Mouse (Mus musculus): ENCODE data around the gene Gdpd5.

Gene Gdpd5

DNA sequence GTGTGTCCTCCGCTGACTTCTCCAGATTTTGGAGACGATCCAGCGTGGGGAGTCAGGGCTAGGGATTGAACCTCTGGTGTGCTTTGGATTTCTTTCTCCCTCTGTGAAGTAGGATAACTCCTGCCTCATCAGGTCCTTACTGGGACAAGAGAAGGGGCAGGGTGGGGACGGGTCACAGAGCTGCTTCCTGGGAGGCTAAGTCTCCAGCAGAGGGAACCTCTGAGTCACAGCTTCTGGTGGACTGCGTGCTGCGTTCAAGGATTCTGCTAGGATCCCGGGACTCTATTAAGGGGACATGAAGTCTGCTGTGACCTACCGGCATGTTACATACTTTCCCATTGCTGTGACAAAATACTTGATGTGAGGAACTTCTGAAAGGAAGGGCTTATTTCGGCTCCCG, 57.7 kb downstream of the Gdpd5 start:
- no peak for DNase-seq (ENCODE audit: extremely low spot score, low read depth, low spot score)

DNA sequence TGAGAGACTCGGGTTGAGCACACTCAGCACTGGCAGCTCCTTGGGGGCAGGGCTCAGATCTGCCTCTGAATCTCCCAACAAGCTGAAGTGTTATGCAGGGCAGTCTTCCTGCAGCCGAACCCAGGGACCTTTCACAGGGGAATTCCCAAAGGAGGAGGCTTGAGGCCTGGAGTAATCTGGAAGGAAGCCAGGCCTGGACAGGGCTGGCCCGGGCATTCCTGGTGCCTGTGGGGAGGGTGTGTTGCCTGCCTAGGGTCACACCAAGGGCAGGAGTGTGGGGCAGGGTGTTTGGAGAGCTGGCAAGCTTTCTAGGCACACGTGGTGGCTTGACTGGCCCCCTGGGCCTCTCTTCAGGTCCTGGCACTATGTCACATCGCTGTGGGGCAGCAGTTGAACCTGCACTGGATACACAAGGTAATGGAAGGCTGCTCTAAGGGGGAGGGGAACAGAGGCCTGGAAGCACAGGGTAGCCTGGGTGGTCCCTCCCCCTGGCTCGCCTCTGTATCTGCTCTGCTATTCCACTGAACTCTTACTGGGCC, 60.4 kb downstream of the Gdpd5 start:
- DNase-seq (ENCODE audit: extremely low spot score, low read depth, low spot score) = no peak

DNA sequence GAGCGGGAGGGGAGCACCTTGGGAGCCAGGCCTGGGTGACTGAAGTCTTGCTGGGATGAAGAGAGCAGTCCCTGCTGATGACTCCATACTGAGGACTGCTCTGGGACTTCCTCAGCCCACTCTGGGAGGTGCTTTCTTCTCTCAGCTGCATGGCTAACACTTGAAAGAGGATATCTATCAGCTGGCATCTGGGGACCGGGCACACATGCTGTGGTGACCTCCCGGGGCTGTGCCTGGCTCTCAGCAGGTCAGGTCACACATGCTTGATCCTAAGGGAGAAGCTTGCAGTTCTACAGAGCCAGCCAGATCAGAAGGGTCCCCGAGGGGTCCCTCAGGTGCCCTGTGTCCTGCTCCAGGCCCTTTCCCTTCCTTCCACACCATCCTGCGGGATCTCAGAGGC, 62.0 kb downstream of the Gdpd5 start:
- no peak for DNase-seq (ENCODE audit: extremely low spot score, low read depth, low spot score)

DNA sequence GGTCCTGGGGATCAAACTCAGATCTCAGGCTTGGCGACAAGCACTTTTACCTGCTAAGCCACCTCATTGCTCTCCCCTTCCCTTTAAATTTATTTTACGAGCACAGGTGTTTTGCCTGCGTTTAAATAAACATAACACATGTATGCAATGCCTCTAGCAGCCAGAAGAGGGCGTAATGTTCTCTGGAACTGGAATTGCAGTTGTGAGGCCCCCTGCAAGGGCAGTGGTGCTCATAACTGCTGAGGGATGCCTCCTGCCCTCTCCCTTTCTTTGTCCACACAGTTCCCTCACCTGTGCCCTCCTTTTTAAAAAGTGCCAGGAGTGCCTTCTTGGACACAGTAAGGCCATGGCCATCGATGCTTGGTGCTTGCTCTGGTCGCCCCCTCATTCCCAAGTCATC, 62.8 kb downstream of the Gdpd5 start:
- no peak for DNase-seq (ENCODE audit: extremely low spot score, low read depth, low spot score)

DNA sequence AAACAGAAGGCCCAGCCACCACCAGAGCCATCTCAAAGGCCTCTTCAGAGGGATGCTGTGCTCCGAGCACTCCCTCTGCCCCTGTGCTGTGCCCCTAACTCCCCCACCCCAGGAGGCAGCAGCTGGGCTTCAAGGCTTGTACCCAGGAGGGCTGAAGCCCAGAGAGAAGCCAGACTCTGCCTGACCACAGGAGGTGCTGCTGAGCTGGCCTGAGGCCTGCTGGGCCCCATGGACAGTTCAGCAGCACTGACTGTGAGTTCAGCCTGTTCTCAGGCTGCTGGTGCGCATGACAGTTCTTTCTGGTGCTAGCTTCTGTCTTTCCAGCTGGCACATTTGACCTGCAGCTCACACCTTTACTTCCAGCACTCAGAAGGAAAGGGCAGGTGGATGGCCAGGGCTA, 64.6 kb downstream of the Gdpd5 start:
- DNase-seq (ENCODE audit: extremely low spot score, low read depth, low spot score) = no peak

DNA sequence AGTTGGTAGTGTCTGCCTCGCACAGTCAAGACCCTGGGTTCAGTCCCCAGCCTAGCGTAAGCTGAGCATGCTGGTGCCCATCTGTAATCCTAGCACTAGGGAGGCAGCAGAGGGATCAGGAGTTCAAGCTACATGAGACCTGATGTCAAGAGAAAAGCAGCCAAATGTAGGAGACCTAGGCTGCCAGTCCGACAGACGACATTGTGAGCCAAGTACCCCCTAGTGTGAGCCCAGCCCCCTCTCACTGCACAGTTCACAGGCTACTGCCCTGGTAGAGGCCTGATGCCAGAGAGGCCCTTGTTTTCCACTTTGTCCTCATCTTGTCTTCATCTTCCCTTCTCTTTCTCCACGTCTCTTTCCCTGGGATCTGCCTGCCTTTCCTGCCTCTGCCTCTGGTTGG, 66.1 kb downstream of the Gdpd5 start:
- no peak for DNase-seq (ENCODE audit: extremely low spot score, low read depth, low spot score)

DNA sequence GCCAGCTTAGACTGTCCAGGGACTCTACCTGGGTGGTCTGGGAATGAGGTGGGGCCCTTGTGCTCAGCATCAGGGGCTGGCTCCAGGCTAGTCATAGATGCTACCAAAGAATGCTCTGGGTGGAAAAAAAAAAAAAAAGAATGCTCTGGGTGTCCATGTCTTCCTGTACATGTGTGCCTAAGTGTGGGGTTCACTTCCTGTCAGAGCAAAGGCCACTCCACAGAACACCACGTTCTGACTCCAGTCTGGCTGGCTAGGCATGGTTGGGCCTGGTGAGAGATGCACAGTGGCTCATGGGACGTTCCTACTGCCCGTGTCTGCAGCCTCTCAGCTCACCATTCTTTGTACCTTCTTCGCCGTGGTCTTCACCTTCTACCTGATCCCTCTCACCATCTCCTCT, 67.4 kb downstream of the Gdpd5 start:
- no peak for DNase-seq (ENCODE audit: extremely low spot score, low read depth, low spot score)

DNA sequence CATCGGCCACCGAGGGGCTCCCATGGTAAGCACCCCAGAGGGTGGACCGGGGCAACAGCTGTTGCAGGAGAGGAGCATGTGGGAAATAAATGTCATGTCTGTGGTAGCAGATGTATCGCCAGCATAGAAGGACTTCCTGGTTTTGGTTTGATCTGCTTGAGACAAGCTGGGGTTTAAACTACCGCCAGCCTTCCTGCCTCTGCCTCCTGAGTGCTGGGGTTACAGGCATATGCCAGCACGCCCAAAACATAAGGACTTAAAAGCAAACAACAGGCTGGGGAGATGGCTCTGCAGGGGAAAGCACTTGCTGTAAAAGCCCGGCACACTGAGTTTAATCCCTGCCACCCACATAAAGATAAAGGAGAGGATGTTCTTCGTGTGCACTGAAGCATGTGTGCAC, 67.8 kb downstream of the Gdpd5 start:
- DNase-seq (ENCODE audit: extremely low spot score, low read depth, low spot score) = no peak

DNA sequence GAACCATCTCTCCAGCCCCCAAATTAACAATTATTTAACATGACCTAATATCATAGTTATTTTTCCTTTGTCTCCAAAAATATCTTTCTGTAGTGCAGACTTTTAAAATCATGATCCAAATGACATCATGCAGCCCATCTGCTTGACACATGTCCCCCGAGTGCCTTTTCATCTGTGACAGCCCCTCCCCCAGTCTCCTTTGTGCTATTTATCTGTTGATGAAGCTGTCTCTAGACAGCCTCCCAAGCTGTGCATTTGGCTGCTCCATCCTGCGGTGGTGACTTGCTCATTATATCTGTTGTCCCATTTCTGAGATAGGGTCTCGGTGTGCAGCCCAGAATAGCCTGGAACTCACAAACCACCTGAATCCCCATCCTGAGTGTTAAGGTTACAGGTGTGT, 68.5 kb downstream of the Gdpd5 start:
- no peak for DNase-seq (ENCODE audit: extremely low spot score, low read depth, low spot score)

DNA sequence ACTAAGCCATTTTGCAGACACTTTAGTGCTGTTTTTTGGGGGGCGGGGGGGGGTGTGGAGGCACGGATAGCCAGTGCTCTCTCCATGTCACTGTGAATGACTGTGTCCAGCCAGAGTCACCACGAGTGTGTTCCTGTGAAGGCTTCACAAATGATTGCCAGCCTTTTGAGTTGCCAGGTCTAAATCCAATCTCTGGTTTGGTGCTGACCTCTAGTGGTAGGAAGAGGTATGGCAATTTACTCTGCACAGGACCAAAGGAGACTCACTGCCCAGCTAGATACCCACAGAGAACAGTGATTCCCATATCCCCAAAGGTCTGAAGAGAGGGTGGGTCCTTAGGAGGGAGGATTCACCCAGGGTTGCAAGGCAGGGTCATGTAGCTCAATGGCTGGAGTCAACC, 69.5 kb downstream of the Gdpd5 start:
- DNase-seq (ENCODE audit: extremely low spot score, low read depth, low spot score) = peak; percentile 86

DNA sequence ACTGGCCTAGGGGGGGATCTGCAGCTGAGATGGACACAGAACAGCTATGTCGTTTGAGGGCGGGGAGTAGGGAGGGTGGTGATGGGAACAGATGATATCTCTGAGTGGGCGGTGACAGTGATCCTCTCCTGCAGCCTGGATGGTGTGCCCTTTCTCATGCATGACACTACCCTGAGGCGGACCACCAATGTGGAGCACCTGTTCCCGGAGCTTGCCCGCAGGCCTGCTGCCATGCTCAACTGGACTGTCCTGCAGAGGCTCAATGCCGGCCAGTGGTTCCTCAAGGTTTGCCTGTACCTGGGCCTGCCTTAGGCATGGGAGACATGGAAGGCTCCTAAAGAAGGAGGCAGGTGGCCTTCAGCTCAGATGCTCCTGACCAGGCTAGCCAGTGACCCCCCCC, 71.6 kb downstream of the Gdpd5 start:
- no peak for DNase-seq (ENCODE audit: extremely low spot score, low read depth, low spot score)

DNA sequence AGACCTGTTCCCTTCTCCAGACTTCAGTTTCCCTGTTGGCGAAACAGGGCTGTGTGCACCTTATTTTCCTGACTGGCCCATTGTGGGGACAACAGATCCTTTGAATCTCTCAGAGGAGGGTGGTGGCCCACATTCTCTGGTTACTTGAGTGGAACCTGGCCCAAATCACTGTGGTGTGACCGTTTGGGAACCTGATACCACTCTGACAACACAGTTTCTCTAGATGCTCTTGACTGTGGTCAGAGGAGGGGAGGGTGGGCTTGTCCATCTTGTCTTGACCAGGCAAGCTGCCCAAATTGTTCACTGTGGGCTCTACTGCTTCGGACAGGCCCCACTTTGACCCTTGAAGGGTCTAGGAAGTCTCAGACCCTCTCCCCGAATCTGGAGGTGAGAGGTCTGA, 72.8 kb downstream of the Gdpd5 start:
- no peak for DNase-seq (ENCODE audit: extremely low spot score, low read depth, low spot score)

DNA sequence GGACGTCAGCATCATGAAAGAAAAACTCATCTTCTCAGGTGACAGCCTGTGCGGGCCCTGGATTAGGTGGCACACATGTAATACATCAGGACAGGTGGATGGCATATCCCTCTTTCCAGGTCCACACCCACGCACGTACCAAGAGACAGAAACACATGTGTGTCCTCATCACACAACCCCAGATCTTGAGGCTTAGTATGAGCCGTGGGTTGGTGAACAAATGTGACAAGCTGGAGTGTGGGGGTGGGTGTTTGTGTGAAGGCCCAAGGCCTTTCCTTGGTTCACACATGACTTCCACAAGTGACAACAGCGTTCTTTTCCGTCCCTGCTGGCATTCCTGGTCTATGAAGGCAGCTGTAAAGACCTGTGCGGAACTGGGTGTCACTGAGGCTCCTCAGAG, 77.6 kb downstream of the Gdpd5 start:
- no peak for DNase-seq (ENCODE audit: extremely low spot score, low read depth, low spot score)

DNA sequence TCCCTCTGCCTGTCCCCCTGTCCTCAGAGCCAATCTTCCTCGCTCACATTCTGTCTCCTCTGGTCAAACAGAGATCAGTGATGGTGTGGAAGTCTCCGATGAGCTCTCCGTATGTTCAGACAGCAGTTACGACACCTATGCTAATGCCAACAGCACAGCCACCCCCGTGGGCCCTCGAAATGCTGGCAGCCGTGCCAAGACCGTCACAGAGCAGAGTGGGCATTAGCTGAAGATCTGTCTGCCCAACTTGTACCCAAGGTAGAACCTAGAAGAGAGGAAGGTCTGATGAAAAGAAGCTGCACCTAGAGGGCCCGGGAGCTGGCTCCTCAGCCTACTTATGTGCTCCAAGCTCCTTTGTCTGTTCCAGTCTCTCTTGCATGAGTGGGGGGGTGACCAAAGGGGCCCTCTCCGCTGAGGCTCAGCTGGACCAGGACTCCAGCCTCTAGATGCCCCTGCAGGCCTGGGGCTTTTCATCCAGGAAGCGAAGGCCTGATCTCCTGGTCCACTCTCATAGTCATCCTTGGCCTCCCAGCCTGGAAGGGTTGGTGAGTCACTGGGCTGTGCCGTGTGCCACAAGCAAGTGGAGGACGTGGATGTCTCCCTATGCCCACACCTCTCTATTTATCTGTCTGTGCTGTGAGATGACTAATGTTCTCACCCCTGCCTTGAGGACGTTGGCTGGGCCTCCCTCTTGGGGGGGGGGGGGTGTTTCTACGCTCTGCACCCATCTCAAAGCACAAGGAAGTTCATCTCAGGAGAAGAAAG, 78.9 kb downstream of the Gdpd5 start:
- DNase-seq (ENCODE audit: extremely low spot score, low read depth, low spot score) = no peak

DNA sequence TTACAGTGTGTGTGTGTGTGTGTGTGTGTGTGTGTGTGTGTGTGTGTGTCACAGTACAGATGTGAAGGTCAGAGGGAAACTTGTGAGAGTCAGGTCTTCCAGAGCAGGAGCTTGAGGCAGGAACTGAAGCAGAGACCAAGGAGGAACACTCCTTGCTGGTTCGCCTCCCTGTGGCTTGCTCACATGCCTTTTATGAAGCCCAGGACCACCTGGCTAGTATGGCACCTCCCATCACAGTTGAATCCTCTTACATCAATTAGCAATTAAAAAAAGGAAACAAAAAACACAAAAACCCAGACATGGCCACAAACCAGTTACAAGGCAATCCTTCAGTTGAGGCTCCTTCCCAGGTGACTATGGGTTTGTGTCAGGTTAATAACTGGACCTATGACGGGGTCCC, 81.9 kb downstream of the Gdpd5 start:
- no peak for DNase-seq (ENCODE audit: extremely low spot score, low read depth, low spot score)

DNA sequence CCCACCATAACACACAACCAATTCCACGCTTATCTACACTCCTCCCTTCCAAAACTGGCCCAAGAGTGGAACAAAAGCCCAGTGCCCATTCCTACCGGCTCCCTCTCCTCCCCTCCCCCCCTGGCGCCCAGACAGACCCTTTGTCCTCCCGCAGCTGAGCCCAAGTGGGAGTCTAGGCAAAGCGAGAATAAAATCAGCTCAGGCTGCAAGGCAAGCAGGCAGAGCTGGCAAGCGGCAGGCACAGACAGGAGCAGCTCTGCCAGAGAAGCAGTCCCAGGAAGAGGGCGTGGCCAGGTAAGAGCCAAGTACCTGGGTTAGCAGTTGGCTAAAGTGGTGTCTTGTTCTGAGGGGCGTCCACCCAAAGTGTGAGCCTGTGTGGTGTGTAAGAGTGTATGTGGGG, 84.6 kb downstream of the Gdpd5 start, which contains the start of gene Klhl35:
TSS of gene Klhl35 (plus strand) at position 194 of the 400 bp plus-strand sequence.
- no peak for DNase-seq (ENCODE audit: extremely low spot score, low read depth, low spot score)

DNA sequence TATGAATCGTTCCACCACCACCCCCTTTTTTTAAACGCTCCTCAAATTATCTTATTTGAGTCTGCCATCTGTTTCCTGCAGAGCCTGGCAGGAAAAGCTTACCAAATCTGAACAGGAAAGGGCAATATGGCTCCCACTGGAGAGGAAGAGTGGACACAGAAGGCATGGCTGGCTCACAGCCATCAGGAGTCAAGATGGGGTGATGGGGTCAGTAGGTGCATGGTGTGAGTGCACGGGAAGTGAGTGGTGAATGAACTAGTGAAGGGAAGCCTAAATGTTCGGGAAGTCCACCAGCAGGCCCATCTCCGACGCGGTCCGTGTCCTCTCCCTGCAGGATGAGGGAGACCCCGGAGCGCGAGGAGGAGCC, 86.7 kb downstream of the Gdpd5 start:
- no peak for DNase-seq (ENCODE audit: extremely low spot score, low read depth, low spot score)

DNA sequence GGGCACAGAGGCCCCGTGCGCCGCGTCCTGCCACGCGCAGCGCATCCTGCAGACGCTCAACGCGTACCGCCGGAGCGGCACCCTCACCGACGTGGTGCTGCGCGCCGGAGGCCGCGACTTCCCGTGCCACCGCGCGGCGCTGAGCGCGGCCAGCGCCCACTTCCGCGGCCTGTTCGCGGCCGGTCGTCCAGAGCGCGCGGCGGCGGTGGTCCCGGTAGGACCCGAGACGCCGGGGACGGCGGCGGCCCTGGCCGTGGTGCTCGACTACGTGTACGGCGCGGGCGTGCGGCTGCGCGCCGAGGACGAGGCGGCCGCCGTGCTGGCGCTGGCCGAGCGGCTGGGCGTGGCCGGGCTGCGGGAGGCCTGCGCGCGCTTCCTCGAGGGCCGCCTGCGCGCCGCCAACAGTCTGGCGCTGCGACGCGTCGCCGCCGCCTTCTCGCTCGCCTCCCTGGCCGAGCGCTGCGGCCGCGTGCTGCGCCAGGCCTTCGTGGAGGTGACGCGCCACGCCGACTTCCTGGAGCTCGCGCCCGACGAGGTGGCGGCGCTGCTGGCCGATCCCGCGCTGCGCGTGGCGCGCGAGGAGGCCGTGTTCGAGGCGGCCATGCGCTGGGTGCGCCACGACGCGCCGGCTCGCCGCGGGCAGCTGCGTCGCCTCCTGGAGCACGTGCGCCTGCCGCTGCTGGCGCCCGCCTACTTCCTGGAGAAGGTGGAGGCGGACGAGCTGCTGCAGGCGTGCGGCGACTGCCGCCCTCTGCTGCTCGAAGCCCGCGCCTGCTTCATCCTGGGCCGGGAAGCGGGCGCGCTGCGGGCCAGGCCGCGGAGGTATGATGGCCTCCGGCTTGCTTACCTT, 87.3 kb downstream of the Gdpd5 start:
- no peak for DNase-seq (ENCODE audit: extremely low spot score, low read depth, low spot score)

DNA sequence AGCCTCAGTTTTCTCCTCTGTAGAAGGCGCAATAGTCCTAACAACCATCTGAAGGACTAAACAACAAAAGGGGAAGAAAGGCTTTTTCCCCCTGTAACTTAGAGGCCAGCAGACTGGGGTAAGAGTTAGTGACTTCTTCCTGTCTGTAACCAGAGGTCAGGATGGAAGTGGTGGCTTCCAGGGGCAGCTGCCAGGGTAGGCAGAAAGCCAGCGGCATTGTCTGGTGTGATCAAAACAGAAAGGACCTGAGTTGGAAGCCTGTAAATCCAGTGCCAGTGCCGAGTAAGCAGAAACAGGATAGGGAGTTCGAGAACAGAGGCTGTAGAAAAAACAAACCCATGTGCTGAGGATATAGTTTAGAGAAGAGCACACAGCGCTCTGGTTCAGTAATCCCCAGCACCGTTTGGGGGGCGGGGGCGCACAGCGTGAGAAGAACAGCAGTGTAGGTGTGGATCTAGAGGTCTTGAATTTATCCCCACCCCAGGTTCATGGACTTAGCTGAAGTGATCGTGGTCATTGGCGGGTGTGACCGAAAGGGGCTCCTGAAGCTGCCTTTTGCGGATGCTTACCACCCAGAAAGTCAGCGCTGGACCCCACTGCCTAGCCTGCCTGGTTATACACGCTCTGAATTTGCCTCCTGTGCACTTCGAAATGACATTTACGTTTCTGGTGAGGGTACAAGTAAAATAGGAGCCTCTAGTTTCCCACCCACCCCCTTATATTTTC, 88.6 kb downstream of the Gdpd5 start:
- no peak for DNase-seq (ENCODE audit: extremely low spot score, low read depth, low spot score)

DNA sequence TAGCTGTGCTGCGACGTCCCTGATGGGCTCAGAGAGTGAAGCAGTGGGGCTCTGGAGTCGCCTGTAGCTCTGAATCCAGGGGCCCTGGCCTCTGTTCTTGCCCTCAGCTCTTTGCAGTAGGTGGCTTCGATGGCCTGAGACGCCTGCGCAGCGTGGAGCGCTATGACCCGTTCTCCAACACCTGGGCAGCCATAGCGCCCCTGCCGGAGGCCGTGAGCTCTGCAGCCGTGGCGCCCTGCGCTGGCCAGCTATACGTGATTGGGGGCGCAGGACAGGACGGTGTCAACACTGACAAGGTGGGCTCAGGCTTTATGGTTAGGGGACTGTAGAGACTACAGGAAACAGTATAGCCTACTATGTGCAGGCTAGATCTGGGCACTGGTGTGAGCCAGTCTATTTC, 90.4 kb downstream of the Gdpd5 start:
- DNase-seq (ENCODE audit: extremely low spot score, low read depth, low spot score) = no peak

DNA sequence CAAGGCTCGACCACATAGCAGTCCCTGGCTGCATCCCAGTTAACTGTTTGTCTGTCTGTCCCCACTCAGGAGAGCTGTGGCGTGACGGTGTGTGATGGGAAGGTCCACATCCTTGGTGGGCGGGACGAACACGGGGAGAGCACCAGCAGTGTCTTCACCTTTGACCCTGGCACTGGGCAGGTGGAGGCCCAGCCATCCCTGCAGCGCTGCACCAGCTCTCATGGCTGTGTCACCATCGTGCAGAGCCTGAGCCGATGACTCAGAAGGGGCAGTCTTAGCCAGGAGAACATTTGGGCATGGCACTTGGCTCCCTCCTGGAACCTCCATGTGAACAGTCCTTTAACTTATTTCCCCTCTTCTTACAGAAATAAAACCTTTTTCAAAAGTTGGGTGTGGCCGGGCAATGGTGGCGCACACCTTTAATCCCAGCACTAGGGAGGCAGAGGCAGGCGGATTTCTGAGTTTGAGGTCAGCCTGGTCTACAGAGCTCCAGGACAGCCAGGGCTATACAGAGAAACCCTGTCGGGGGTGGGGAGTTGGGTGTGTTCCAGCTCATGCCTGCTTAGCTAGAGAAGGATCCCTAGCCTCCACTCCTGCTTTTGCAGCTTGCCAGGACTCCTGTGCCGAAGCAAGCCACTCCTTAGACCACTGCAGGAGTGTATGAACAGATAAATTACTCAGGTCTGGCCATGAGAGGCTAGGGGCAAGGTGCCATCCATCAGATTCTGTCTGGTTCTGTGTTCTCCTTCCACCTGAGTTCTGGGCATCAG, 92.6 kb downstream of the Gdpd5 start:
- DNase-seq (ENCODE audit: extremely low spot score, low read depth, low spot score) = no peak

Data from hindlimb bud, embryonic 11.5 days (tissue).